Mouse (Mus musculus): ENCODE data around the gene Mtmr12.

The Mtmr12 gene

GRCm38 (mm10) chr15:12320441-12321090, 115.7 kb downstream of the Mtmr12 start:
- CTCF ChIA-PET: interaction anchor here (0.6 to 0.7 kb wide), 2 partner anchors 69 to 89 kb away, joined by 4 to 6 read pairs; no protein-coding TSS in a partner anchor

DNA sequence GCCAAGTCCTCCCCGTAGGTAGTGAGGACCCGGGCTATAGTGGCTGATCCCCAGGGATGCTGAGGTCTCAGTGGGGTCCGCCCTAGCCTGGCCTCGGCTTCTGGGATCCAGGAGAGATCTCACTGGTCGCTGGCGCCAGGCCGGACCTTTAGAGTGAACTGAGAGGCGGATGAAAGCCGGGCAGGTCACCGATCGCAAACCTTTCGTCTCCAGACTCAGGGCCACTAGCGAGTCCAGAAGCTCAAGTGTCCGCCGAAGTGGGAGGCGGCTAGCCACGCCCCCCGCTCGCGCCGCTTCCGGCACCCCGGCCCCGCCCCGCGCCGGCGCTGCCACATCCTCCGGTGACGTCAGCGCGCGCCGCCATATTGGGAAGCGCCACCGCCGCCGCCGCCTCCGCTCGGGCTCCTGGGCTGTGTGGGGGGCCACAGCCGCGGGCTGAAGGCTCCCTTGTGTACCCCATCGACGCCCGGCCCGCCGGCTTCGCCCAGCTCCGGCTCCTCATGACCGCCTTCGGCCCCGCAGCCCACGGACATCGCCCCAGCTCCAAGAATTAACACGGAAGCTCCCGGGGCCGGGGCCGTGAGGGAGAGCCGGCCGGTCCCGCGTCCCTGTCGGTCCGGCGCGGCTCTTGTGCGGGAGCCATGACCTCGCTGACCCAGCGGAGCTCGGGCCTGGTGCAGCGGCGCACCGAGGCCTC, 116.4 kb downstream of the Mtmr12 start, which contains the start of gene Golph3:
TSS of gene Golph3 (plus strand) at position 360 of the 697 bp plus-strand sequence.
- CTCF ChIA-PET: no interaction called here

GRCm38 (mm10) chr15:12321788-12322621, 117.2 kb downstream of the Mtmr12 start, which contains the start of gene 1810049J17Rik:
1810049J17Rik (minus strand) TSS chr15:12321899.
- CTCF ChIA-PET: no interaction called here

DNA sequence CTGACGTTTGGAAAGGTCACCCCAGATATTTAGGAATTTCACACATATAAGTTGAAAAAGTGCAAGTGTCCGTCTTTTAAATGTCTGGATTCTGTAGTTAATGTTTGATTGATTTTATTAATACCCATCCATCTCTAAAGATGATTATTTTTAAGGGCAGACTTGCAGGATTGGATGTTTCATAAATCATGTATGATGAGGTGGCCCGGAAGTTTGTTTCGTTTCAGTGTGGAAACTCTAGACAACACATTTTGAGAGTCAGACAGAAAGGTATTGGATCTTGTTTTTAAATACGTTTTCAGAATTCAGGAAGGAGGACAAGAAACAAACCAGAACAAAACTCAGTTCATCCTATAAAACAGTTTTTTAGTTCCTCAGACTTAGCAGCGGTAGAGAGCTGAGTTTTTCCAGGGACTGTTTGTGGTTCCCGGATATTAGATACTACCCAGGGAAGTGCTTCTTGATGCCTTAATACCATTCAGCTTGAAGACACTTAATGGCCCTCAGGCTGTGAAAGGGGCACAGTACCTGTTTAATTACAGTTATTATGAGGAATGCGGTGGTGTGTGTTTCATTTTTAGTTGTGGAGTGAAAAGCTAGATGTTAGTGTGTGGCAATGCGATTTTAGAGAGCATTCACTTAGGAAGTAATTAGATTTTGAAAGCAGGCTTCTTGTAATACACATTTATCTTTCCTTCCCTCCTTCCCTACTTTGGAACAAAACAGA, 118.0 kb downstream of the Mtmr12 start:
- CTCF ChIA-PET: no interaction called here
